Mouse (Mus musculus) gastrocnemius, adult 2 months (tissue): ENCODE measurements around the gene Il1a. TPM values are rescaled to one million over a fixed set of nuclear protein-coding genes. Genes with fewer than 3 reads are reported as not detected.
A peak's percentile ranks its signal among the peaks of the same experiment; 100 is the strongest.

Source experiments
- DNase-seq: peaks from one replicate; pipeline ENCODE4 v3.0.0; 2022
- H3K27ac ChIP-seq: fragments of 200-600 bp; 2 replicates; pipeline ENCODE4 v1.8.1; 2022; ENCODE audit warnings: mild to moderate bottlenecking
- H3K4me3 ChIP-seq: fragments of 200-600 bp; 2 replicates; pipeline ENCODE4 v1.8.1; 2022; ENCODE audit warnings: mild to moderate bottlenecking, moderate library complexity
- CTCF ChIP-seq: fragments of 200-600 bp; IDR thresholded peaks from 2 replicates; pipeline ENCODE4 v1.8.1; 2022; ENCODE audit warnings: antibody characterized with exemption, mild to moderate bottlenecking, moderate library complexity
- intact Hi-C: fragments of 180-260 bp; cut with DNase I; formaldehyde crosslinking; loops from one replicate; pipeline ENCODE4 v1.15.1; 2025
- total RNA-seq, 2 experiments: library from RNA; stranded (reverse); gene quantifications; 2 replicates each; pipeline ENCODE4 v1.2.3; 2021

Gene Il1a
- total RNA-seq, 2 experiments from 2014 or later: not detected

DNA sequence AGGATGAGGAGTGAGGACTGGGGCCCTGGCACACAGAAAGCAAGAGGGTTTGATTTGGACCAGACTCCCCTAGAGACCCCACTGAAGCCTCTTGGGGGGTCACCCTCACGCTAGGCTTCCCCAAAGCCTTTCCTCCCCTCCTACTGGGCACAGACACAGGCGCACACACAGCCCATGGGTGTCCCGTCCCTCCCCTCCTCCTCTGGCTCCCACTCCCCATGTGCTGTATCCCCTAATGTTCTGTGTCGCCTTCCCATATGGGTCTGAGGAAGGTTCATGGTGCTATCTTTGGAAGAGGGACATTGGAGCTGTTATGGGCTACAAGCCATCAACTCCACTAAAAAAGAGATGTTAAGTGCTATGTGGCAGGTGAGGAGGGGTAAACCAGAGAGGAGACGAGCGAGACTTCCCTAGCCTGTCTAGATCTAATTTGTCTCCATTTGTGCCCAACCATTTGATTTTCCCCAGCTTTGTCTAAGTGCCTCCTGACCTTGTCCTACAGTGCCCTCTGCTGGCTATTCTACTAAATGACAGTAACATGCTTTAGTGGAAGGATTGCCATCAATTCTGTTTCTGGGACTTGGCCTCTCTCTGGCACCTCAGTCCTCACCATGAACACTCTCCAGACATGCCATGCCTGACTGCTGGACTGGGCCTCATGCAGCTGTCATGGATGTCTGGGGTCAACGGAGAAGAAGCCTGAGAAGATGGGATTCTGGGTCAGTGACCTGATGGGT is 51.1 kb downstream of the Il1a start:
- intact Hi-C loops: loop anchor here (1.0 to 10.0 kb wide), 4 partner anchors 84 to 310 kb away; no protein-coding TSS in a partner anchor
- peak; percentile 90 for TF ChIP-seq CTCF

DNA sequence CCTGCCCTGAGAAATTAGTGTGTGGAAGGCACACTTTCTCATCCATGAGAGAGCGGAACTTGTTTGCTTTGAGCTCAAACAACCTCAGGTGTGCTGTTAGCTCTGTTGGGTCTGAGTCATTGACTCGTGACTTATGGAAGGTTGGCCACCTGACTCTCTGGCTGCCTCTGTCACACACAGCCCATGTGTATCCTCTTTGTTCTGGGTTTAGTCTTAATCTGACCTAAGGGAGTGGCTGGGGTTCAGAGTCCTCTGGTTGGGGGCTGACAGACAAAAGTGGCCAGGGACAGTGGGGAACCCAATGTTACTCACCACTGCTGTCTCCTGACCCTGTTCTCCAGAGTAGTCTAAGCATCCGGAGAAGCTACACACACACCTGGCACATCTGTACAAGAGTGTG is 51.7 kb downstream of the Il1a start:
- DNase-seq: no peak
- intact Hi-C loops: loop anchor here (1.0 to 10.0 kb wide), 4 partner anchors 84 to 309 kb away; no protein-coding TSS in a partner anchor
- H3K4me3 ChIP-seq: no peak overlapping the region
- TF ChIP-seq CTCF: no peak
- no peak overlapping the region for H3K27ac ChIP-seq

More for the DNA sequence above, 51.1 kb downstream of the Il1a start:
- no peak overlapping the region for H3K4me3 ChIP-seq
- H3K27ac ChIP-seq: no peak overlapping the region
- peak; percentile 49 for DNase-seq

DNA sequence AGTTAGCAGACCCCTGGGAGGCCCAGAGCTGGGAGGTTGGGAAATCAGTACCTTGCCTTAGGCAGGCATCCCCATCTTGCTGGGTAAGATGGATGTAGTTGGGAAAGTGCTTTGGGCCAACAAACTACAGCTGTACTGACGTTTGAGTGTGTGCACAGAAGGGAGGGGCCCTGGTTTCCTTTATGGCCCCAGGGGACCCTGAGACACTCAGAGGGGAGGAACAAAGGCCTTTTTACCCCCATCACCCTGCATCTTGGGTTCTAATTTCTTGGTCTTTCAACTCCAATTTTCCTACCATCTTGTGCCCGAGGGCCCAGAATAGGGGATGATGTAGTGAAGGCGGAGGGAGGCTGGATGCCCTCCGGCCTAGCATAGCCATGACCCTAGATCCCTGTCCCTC is 53.8 kb downstream of the Il1a start:
- H3K27ac ChIP-seq: no peak overlapping the region
- no peak overlapping the region for H3K4me3 ChIP-seq
- no peak for DNase-seq
- intact Hi-C loops: loop anchor here (10.0 kb wide), 1 partner anchor 241 kb away; no protein-coding TSS in a partner anchor
- TF ChIP-seq CTCF: no peak

DNA sequence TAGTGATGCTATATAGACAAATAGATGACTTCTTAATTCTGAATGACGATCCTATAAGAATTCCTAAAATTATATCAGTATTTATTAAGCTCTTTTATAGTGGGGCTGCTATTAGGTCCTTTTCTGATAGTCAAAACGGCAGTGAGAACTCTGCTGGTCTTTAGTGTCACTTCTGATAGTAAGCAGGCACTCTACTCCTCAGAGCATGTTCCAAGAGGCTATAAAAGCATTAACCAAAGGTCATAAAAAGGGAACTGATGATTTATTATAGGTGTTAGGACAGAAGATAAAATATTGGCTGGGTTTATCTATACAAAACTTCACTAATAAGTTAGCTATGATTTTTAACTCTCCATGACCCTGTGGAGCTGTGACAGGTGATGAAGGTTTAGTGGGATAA is 55.7 kb downstream of the Il1a start:
- no peak for TF ChIP-seq CTCF
- no peak overlapping the region for H3K4me3 ChIP-seq
- intact Hi-C loops: loop anchor here (10.0 kb wide), 1 partner anchor 239 kb away; no protein-coding TSS in a partner anchor

DNA sequence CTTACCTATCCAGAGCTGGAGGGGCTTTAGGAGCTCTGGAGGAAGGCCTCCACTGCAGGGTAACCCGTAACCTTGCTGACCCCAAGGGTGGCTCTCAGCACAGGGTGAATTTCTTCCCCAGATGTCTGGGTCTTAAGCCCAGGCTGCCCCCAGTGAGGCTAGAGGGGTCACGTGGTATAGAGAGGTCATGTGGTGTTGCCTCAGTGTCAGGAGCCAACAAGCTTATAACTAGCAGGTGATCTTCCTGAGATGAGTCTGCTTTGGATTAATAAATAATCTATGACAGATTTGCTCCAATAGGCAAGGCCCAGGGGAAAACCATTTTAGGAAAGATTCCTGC is 56.2 kb downstream of the Il1a start:
- DNase-seq: no peak
- no peak overlapping the region for H3K4me3 ChIP-seq
- TF ChIP-seq CTCF: no peak
- intact Hi-C loops: loop anchor here (10.0 kb wide), 1 partner anchor 239 kb away; no protein-coding TSS in a partner anchor
- H3K27ac ChIP-seq: no peak overlapping the region

More for the DNA sequence above, 55.7 kb downstream of the Il1a start:
- no peak for DNase-seq
- H3K27ac ChIP-seq: no peak overlapping the region

DNA sequence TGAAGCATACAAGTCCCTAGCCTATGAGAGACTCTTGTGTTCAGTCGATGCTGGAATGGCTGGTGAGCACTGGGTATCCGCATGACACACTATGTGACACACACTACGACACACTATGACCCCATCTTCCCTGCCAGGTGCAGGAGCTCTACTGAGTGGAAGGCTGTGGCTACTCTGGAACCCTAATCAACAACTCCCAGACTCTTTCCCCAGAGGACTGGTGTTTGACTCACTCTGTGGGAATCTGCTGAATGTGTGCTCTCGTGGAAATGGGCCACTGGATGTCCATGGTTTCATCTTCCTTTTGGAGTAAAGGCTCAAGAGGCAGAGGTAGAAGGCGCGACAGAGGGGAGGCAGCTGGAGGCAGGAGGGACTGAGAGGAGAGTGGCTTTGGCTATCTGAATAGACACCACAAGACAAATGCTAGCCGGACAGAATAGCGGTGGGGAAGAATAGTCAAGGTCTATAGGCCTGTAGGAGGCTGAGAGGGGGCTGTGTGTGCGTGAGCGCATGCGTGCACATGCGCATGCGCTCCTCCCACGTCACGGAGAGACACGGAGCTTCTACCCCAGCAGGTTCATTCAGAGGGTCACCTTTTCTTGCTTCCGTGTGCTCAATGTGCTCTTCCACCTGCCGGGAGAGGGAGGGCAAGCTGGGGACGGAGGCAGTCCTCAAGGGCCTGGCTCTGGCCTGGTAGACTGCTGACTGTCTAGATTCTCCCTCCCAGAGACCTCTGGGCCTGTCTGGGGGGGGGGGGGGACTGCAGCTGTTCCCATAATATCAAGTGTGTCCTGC is 56.7 kb downstream of the Il1a start:
- DNase-seq: no peak
- intact Hi-C loops: loop anchor here (10.0 kb wide), 1 partner anchor 238 kb away; no protein-coding TSS in a partner anchor
- H3K4me3 ChIP-seq: no peak overlapping the region
- H3K27ac ChIP-seq: no peak overlapping the region
- TF ChIP-seq CTCF: no peak

Other genes starting within 250 kb of the Il1a start
- gene Ttl, start 244.0 kb downstream of the Il1a start, total RNA-seq: 1 to 10 TPM; 5.8 to 10.0 TPM
- 10 to 100 TPM; 11.6 to 13.2 TPM for gene Polr1b, start 209.0 kb downstream of the Il1a start, total RNA-seq
- gene Chchd5, start 180.3 kb downstream of the Il1a start, total RNA-seq: 1 to 10 TPM; 9.2 to 9.4 TPM
- gene Slc20a1, start 111.2 kb downstream of the Il1a start, total RNA-seq: 10 to 100 TPM; 10.5 to 23.9 TPM
- under 1 TPM in 1 of 2 experiments, not detected in 1; 0.06 TPM for gene Ckap2l, start 12.8 kb downstream of the Il1a start, total RNA-seq
- gene Il1b, start 61.2 kb upstream of the Il1a start, total RNA-seq: not detected
- not detected for gene F830045P16Rik, start 226.6 kb upstream of the Il1a start, total RNA-seq